Mouse (Mus musculus) Muller cell, postnatal 12 days (primary cell): Measurements from ENCODE around the gene Pde4dip.

Experiments
- DNase-seq: peaks from one replicate; pipeline ENCODE4 v3.0.0-alpha.2; 2015; ENCODE audit errors: inconsistent ontology term

Pde4dip gene

GRCm38 (mm10) chr3:97801178-97801699, 87.3 kb downstream of the Pde4dip start:
- no peak for DNase-seq

GRCm38 (mm10) chr3:97800657-97801056, 87.8 kb downstream of the Pde4dip start:
- DNase-seq: no peak

- DNase-seq: no peak
Observed at GRCm38 (mm10) chr3:97800004-97800403, 88.5 kb downstream of the Pde4dip start.

GRCm38 (mm10) chr3:97799267-97799666, 89.2 kb downstream of the Pde4dip start:
- DNase-seq: no peak

GRCm38 (mm10) chr3:97797371-97797770, 91.1 kb downstream of the Pde4dip start:
- DNase-seq: no peak

GRCm38 (mm10) chr3:97793995-97794394, 94.5 kb downstream of the Pde4dip start:
- DNase-seq: no peak

- DNase-seq: no peak
Observed at GRCm38 (mm10) chr3:97790150-97790549, 98.4 kb downstream of the Pde4dip start.

GRCm38 (mm10) chr3:97789317-97789716, 99.2 kb downstream of the Pde4dip start:
- DNase-seq: no peak

GRCm38 (mm10) chr3:97776195-97776594, 112.3 kb downstream of the Pde4dip start:
- peak; percentile 17 for DNase-seq

GRCm38 (mm10) chr3:97775742-97776141, 112.8 kb downstream of the Pde4dip start:
- DNase-seq: no peak

GRCm38 (mm10) chr3:97774861-97775260, 113.6 kb downstream of the Pde4dip start:
- no peak for DNase-seq

GRCm38 (mm10) chr3:97767771-97768762, 120.4 kb downstream of the Pde4dip start:
- peak; percentile 96 for DNase-seq

GRCm38 (mm10) chr3:97767041-97767770, 121.3 kb downstream of the Pde4dip start:
- DNase-seq: no peak

GRCm38 (mm10) chr3:97766459-97766858, 122.0 kb downstream of the Pde4dip start:
- no peak for DNase-seq

- DNase-seq: no peak
Observed at GRCm38 (mm10) chr3:97764152-97764551, 124.4 kb downstream of the Pde4dip start.

- no peak for DNase-seq
Observed at GRCm38 (mm10) chr3:97761951-97762350, 126.6 kb downstream of the Pde4dip start.

- DNase-seq: no peak
Observed at GRCm38 (mm10) chr3:97761168-97761567, 127.3 kb downstream of the Pde4dip start.

- no peak for DNase-seq
Observed at GRCm38 (mm10) chr3:97759846-97760245, 128.7 kb downstream of the Pde4dip start.

GRCm38 (mm10) chr3:97757501-97757900, 131.0 kb downstream of the Pde4dip start:
- no peak for DNase-seq

GRCm38 (mm10) chr3:97756283-97757074, 132.0 kb downstream of the Pde4dip start:
- DNase-seq: no peak

- DNase-seq: no peak
Observed at GRCm38 (mm10) chr3:97755411-97755810, 133.1 kb downstream of the Pde4dip start.

GRCm38 (mm10) chr3:97752901-97753300, 135.6 kb downstream of the Pde4dip start:
- DNase-seq: no peak
